Mouse (Mus musculus) v-Abl transformed pro-B cells (cell line): Measurements from ENCODE around the gene Ptpn3.

Experiments used
- in situ Hi-C, 2 experiments: fragments of 400-800 bp; cut with MboI; formaldehyde crosslinking; loops; one replicate each; pipeline ENCODE4 v1.15.1; 2025; ENCODE audit not compliant: unreplicated experiment in 2 of 2

The Ptpn3 gene

DNA sequence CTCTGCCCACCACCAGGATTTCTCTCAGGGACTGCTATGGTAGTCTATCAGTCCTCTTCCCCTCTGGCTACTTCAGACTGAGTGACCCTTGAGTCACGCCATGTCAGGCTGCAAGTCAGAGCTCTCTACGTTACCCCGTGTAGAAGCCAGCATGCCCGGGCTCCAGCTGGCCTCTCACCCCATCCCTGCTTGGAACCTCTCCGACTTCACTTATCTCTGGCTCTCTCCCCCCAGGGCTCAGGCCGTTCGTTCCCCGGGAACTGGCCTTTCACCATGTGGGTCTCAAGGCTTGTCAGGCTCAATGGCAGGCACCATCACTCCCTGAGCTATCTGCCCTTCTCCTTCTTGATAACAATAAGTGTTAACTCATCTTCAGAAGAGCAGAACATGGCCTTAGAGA, 33.3 kb downstream of the Ptpn3 start:
- in situ Hi-C loops, result loop anchor here in 1 of 2 experiments (10.0 kb wide), 1 partner anchor 124 kb away; the partner anchor contains the start of gene Epb41l4b

DNA sequence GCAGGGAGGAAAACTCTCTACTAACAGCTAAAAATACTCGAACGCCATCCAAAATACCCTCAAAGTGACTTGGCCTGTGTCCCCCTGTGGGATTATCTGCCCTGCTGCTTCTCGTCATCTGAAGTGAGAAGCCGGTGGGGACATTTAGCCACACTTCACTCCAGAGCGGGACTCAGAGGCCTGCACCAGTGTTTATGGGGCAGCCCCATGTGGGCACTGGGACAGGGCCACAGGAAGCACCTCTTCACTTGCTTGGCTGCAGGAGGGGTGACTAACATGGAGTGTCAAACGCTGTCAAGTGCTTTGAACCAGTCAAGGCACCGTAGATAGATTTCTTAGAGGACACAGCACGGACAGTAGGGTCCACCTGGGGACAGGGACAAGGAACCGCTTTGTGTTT, 35.2 kb downstream of the Ptpn3 start:
- in situ Hi-C loops, result loop anchor here in 1 of 2 experiments (10.0 kb wide), 1 partner anchor 122 kb away; the partner anchor contains the start of gene Epb41l4b

DNA sequence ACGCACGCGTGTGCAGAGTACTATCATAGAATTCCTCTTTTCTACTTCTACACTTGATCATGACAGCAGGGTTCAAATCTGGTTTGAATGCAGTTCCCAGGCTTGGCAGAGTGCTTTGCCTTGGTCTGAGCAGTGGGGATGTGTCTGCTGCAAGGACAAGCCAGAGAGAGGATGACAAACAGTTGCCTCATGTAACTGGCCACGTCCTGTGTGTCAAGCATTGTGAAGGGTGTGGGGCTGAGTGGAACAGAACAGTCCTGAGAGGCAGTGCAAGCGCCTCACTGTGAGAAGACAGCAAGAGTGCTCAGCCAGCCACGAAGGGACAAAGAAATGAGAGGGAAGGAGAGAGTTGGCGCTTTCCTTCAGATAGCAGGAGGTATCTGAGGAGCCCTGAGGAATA, 37.9 kb downstream of the Ptpn3 start:
- in situ Hi-C loops, result loop anchor here in 1 of 2 experiments (10.0 kb wide), 1 partner anchor 119 kb away; the partner anchor contains the start of gene Epb41l4b

DNA sequence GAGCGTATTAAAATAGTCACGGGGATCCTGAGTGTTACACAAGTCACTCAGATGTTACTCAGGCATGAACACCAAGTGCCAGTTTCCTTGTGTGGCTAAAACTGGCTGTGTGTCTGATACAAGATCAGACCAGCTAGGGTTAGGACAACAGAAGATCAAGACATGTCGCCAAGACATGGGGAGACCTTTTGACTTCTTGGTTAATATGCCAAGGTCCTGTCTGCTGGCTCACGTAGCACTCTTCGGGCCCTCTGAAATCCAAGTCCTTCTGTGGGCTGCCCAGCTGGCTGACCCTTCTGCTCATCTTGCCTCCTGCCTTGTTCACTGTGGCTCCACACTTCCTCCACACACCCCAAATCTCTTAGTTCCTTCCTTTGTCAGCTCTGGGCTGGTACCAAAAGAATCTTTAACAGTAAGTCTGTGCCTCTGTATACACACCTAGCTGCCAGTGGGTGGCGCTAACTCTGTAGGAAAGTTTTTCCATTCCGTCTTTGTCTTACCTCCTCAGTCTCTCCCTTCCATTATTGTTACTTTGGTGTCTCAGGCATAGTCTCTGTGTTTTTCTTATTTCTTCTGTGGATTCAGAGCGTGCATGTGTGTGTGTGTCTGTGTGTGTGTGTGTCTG, 38.5 kb downstream of the Ptpn3 start:
- in situ Hi-C loops, result loop anchor here in 1 of 2 experiments (10.0 kb wide), 1 partner anchor 118 kb away; the partner anchor contains the start of gene Epb41l4b

DNA sequence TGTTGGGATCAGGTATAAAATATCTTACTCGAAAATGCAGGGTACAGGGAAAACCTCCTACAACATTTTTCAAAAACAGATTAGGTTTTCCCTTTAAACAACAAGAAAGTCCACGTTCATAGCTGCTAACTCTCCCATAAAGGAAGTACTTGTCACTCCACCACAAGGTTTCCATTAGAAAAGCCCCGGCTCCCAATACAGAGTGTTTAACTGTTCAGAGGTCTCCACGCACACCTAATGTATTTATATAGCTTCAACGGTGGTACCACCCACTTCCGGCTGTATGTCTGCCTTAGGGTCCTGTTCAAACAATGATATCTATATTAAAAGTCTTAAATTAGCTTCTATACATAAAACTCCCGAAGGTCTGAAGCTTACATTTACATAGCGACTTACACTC, 39.2 kb downstream of the Ptpn3 start:
- in situ Hi-C loops, result loop anchor here in 1 of 2 experiments (10.0 kb wide), 1 partner anchor 118 kb away; the partner anchor contains the start of gene Epb41l4b

DNA sequence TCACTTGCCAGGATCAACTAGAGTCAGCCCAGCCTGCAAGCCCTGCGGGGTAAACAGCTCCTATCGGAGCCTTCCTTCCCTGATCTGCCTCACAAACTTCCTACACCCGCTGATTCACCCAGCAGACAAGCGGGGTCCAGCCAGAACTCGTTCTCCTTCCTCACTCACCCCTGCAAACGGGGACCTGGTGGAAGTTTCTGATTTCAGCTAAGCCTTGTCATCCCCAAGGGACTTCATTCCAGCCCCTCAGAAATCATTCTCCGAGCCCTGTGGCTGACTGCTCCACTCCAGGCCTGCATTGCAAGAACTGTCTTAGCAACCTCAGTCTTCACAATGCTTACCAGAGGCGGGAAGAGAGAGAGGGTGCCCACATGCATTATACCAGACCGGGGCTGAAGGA, 39.8 kb downstream of the Ptpn3 start:
- in situ Hi-C loops, result loop anchor here in 1 of 2 experiments (10.0 kb wide), 1 partner anchor 117 kb away; the partner anchor contains the start of gene Epb41l4b

DNA sequence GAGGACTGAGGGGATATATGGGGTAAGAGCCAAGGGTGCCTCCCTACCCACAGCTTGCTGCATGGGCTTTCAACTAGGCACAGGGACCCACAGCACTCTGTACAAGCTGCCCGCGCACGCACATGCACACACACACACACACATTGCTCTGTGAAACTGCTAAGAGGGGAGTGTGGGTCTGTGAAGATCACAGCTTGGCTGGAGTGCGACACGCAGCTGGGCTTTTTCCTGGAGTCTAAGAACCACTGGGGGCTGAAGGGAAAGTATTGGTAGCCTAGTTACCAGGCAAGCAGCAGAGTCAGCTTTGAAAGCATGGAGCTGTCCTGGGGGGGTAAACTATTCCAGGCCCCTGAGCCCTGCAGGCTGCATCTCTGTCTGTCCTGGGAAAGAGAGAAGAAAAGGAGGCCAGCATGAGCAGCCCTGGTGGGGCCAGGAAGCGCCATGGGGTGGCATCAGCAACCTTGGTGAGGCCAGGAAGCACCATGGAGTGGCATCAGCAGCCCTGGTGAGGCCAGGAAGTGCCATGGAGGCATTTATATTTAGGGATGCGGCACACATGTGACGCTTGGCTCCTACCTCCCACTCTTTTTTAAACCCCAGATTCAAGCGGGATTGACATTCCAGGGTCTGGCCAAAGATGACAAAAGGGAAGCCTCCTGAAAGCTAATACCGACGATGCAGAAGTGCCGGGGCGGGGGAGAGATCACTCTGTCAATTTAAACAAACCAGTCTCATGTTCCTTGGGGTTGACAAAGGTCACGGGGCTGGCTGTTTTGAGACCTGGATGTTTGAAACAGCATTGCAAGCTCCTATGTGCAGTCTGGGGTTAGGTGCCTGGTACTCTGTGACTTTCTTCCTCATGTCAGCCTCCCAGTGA, 43.2 kb downstream of the Ptpn3 start:
- in situ Hi-C loops, result no loop called here

DNA sequence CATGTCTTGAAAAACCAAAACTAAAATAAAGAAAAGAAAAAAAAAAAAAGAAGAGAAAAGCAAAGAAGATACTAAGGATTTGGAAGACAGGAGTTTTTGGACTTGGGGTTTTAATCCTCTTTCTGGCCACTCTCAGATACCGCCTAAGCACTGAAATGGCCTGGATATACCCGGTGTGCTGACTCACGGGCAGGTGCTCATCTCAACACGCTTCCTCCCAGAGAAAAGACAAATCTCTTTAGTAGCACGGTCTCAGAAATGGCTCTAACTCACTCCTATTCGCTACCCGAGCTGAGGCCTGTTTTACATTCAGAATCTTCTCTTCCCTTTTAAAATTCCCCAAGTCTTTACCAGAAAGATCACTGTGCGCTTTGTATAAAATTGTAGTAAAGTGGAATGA, 44.2 kb downstream of the Ptpn3 start:
- in situ Hi-C loops, result no loop called here

DNA sequence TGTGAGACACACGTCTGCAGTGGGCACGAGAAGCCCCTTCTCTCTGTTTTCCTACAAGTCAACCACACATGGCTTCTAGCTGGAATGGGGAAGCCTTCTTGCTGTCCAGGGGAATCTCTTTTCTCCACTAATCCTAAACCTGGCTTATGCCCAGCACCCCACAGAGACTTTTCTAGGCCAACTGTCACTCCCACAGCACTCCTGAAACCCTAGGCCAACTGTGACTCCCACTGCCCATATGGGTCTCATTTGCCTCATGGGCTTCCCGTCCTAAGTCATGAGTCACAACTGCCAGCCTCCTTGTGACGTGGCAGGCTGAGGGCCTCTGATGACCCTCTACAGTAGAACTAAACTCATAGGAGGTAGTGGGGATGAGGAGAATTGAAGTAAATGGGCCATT, 44.9 kb downstream of the Ptpn3 start:
- in situ Hi-C loops, result no loop called here

DNA sequence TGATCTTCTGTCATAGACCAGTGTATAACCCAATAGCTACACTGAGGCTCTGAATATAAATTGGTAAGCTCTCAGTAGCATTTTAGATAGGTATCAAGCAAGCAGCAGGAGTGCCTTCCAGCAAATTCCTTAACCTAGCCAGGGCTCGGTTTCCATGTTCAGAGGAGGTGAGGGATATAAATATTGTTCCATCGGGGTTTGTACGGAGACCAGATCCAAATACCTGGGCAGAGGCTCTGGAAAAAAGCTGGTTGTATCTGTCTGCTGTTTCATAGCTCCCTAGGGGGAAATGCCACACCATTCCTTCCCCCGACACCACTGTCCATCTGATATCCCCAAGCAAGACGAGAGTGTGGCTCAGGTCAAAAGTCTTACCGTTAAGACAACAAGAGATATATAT, 47.2 kb downstream of the Ptpn3 start:
- in situ Hi-C loops, result no loop called here

DNA sequence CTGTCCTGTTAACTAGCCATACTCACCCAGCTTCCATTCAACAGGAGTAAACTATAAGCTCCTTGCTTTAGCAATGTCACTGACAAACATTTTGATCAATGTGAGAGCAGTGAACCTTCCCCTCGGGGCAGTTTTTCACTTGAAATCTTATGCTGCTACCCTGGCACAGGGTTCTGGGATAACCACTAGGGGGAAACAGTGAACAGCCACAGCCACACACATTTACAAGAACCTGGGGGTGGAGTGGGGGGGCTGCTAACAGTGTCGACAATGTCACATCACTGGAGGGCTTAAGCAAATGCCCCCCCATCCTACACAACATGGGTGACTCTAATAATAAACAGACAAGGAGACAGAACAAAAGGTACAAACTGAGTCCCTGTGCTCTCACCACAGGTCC, 51.0 kb downstream of the Ptpn3 start:
- in situ Hi-C loops, result no loop called here

DNA sequence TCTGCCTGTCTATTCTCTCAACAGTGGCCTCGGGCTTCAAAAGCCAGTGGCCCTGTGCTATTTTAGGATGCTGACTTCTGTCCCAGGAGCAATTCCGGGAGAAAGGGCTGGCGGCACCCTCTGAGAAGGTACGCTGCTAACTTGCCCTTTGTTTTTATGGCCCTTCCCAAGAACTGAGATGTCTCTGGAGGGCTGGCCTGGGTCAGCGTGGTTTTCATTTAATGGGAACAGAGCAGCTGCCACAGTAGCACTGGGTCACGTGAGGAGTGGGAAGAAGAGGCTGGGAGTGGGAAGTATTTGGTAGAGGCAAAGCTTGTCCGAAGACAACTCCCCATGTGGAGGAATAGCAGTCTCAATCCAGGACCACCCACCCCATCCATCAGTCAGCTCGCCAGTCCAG, 52.5 kb downstream of the Ptpn3 start:
- in situ Hi-C loops, result no loop called here

DNA sequence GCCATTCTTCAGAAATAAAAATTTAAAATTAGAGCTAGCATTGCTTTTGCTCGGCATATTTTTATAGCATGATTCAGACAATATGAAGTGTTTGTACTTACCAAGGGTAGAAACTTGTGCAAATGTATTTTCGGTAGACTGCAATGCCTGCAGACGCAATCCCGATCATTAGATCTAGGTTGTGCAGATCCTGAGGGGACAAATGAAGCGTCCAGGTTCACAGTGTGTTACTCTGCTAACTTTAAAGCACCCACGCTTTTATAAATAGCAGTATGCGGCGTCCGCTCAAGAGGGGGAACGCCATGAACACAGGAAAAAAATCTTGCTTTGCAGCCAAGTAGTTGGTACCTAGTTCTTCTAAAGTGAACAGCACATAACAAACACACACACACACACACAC, 56.8 kb downstream of the Ptpn3 start:
- in situ Hi-C loops, result no loop called here

DNA sequence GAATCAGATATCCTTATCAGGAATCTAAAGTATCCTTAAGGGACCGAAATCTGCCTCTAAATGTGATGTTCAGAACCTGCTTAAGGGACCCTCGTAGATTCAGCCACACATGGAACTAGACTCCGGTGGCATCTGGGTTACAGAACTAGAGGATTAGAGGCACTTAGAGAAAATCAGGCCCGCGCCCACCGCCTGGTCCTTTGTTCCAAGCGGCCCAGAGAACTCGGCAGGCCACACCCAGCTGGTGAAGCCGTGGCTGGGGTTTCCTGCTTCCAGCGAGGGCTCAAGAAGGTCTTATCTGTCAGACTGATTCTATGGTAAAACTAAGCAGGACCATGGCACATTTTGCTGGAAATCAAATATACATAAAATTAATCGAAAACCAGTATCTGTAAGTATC, 58.3 kb downstream of the Ptpn3 start:
- in situ Hi-C loops, result no loop called here

DNA sequence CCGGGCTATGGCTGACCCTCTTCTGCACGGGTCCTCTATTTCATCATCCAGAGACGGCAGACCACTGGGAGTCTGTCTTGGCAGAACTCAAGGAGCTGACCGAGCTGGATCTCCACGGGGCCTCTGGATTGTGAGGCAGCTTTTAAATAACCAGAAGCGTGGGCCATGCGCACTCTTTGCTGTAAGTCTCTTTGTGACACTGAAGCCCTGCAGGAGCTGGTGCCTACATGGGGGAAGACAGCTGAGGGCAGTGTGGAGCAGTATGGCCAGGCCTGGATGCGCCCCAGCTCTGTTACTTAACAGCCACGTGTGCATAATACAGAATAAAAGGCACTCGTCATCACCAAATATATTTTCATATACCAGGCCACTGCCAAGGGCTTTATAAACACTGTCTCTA, 60.7 kb downstream of the Ptpn3 start:
- in situ Hi-C loops, result no loop called here

DNA sequence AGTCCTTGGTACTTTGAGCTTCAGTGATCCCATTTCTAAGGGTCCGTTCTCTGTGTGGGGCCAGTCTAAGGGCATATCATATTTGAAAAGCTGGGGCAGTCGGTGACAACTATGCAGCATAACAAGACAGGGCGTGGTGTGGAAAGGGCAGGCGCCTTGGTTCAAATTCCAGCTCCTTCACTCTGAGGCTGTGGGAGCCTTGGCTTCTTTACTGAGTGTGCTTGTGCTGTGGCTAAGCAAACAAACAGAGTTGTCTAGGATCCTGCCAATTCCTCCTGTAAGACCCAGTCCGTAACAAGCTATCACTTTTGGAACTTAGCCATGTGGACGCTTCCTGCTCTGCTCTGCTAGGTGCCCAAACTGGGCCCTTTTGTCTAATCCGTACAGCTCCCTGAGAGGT, 61.5 kb downstream of the Ptpn3 start:
- in situ Hi-C loops, result no loop called here

DNA sequence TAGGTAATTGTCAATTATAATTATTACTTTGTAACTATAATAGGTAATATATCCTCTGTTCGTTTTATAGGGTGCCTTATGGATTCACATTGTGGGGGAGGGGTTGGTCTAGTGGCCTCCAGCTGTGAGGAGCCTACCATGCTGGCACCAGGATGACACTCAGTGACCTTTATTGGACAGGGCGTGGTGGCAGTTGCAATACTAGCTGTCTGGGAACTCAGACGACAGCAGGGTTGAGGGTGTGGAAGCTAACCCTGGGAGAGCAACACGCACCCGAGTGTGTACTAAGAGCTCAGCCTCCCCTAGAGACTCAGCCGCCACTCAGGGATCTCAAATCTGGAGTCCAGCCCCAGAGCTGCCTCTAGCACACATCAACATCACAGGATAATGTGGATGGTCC, 62.5 kb downstream of the Ptpn3 start:
- in situ Hi-C loops, result no loop called here

DNA sequence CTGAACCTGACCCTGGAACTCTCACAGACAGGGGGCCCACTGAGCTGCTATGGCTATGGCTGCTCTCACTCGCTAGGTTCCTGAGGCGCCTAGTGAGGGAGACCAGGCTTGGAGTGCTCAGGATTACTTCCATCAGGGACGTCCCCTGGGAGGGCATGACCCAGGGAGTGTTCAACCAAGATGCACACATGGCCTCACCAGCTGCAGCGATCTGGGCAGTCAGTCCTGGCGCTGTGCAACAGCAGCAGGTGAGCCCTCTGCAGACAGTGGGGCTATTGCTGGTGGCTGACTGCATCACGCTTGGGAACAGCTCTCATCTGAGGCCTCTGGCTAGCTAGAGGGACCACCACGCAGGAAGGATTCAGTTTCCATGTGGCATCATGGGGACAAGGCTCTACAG, 63.5 kb downstream of the Ptpn3 start:
- in situ Hi-C loops, result no loop called here

DNA sequence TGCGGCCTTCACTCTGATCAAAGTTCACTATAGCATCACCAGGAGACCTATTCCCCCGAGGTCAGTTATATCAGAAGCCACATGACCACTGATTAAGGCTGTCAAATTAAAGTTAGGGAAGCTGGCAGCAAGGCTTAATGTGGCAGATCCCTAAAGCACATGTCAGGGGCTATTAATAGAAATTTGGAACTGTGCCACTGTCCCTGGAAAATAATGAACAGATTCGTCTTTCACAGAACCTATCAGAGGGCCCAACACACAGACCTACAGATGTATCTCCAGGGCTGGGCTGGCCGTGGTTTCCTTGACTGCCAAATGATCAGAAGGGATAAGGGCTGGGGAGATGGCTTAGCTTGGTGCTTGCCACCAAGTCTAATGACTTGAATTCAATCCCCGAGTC, 65.1 kb downstream of the Ptpn3 start:
- in situ Hi-C loops, result no loop called here

DNA sequence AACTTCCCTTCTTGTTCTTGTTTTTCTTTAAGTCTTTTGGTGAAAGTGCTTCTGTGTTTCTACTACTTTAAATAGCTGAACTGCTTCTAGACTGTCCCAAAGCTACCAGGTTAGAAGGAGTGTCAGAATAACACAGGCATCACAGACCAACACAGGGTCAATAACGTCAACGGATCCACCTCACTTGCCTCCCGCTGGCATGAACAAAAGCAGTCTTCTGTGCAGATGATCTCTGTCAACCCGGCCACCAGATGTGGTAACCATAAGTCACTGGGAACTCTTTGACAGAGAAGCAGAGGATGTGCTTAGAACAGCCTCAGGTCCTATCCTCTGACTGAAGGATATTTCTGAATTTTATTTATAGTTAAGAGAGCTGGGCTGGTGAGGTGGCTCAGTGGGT, 65.9 kb downstream of the Ptpn3 start:
- in situ Hi-C loops, result no loop called here

DNA sequence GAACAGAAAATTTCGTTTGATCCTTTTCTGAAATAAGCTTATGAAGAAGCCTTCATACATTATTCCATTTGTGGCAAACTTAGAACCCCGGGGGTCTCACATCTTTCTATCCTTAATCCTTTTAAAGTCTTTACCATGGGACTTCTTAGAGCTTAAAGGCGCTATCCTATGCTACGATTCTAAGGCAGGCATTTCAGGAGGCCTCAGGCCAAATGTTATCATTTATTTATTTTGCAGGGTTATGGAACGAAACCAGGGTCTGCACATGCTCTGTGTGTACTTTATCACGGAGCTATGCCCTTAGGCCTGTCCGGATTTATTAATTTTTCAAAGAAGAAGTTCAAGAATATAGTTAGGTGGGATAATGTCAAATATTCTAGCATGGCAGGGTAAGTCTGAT, 67.3 kb downstream of the Ptpn3 start:
- in situ Hi-C loops, result no loop called here

DNA sequence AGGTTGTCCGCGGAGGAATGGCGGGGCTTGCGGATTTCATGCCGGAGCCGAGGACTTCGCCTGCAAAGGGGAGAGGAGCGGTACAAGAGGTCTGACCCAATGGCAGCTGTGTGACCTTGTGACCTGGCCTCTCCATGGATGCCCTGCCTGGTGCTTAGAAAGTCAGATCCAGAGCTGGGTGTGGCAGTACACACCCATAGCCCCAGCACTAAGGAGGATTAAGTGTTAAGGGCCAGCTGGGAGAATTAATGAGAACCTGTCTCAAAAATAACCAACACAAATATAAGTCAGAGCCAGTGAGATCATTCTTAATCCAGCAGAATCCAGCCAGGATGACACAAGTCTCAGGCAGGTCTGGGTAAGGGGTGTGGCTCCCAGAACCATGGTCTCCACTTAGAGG, 69.2 kb downstream of the Ptpn3 start:
- in situ Hi-C loops, result no loop called here
